Comparison of ENCODE assay signal across 22 mouse cellular contexts in the genomic region with DNA sequence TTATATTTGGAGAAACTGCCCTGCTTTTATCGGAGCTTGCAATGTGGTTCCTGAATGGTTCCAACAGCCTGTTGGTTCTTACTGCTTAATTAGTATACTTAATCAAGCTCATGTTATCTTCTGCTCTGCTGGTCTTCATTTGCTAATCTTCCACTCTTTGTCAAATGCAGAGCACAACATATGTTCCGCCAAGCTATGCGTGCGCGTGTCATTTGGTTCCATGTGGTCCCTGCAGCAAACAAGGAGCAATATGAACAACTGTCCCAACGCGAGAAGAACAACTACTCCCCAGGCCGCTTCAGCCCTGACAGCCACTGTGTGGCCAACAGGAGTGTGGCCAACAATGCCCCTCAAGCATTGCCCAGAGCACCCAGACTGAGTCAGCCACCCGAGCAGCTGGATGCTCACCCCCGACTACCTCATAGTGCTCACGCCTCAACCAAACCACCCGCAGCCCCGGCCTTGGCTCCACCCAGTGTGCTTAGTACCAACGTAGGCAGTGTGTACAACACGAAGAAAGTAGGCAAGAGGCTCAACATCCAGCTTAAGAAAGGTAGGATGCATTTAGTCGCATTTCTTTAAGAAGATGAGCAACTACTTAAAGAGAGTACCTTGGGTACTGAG.
DNase-seq lines count a peak whose midpoint lies in the region; ATAC-seq and TF ChIP-seq lines count a peak whose summit lies in the region.
"Had no signal": no experiment of that assay in that cellular context is flagged by ENCODE, and none has a peak within 500 bp of the region (broad histone marks: within the 10 kb centered on the region; RNA-seq: fewer than 3 reads in every experiment).

No protein-coding gene starts in this region.

- ATAC-seq in forebrain, embryonic 16.5 days: peak; percentile 45; the same call in 1 of the 2 replicates
- no peak for ATAC-seq in forebrain, embryonic 12.5 days (ENCODE audit: low FRiP score)
- ATAC-seq in midbrain, embryonic 11.5 days (ENCODE audit: low FRiP score): no peak
- ATAC-seq in midbrain, embryonic 13.5 days: no peak
- ATAC-seq in megakaryocyte, adult 5-6 weeks (ENCODE audit: poor library complexity, severe bottlenecking): peak; percentile 30; the same call in 1 of the 2 replicates
- ATAC-seq in frontal cortex, adult (ENCODE audit: low TSS enrichment): no peak
- ATAC-seq: CD4-positive, CD25-positive, alpha-beta regulatory T cell, adult 4 months; hindbrain, postnatal 0 days had no signal

- TF ChIP-seq CTCF in kidney, adult 2 months (conservative IDR thresholded peaks at IDR 0.05; ENCODE audit: insufficient read depth, insufficient read length, low read depth, low read length): no peak

- H3K4me3 ChIP-seq in forebrain, embryonic 16.5 days (replicated peaks; ENCODE audit: low read length): no peak overlapping the region
- H3K4me3 ChIP-seq in forebrain, embryonic 12.5 days (replicated peaks): no peak overlapping the region
- H3K4me3 ChIP-seq in midbrain, embryonic 11.5 days (ENCODE audit: low read depth, low read length): no peak overlapping the region
- H3K4me3 ChIP-seq in midbrain, embryonic 13.5 days (replicated peaks): no peak overlapping the region
- H3K4me3 ChIP-seq in kidney, adult 2 months (ENCODE audit: insufficient read depth, low read depth, low read length): no peak overlapping the region
- H3K4me3 ChIP-seq: embryonic facial prominence, embryonic 12.5 days; heart, adult 2 months; heart, embryonic 13.5 days; hindbrain, embryonic 12.5 days had no signal

- WGBS in forebrain, embryonic 16.5 days: 76% methylated on average over 16 of the region's 16 CpGs
- 92% methylated on average over 16 of the region's 16 CpGs for WGBS in forebrain, embryonic 12.5 days
- WGBS in midbrain, embryonic 11.5 days: 94% methylated on average over 16 of the region's 16 CpGs
- WGBS in midbrain, embryonic 13.5 days: 94% methylated on average over 16 of the region's 16 CpGs
- WGBS in kidney, adult 2 months: 95% methylated on average over 16 of the region's 16 CpGs

- H3K36me3 ChIP-seq in forebrain, embryonic 16.5 days (ENCODE audit: control insufficient read depth, insufficient read depth): no peaks in the 10 kb centered on the region
- H3K36me3 ChIP-seq in forebrain, embryonic 12.5 days (replicated peaks): peaks cover 8% of the 10 kb centered on the region
- no peaks in the 10 kb centered on the region; the same call in 1 of the 2 replicates for H3K36me3 ChIP-seq in midbrain, embryonic 11.5 days (ENCODE audit: control insufficient read depth, insufficient read depth, low read length)
- H3K36me3 ChIP-seq in midbrain, embryonic 13.5 days: peaks cover 18% of the 10 kb centered on the region; the same call in 1 of the 2 replicates
- H3K36me3 ChIP-seq in kidney, adult 2 months (ENCODE audit: control insufficient read depth, insufficient read depth, low read length): no peaks in the 10 kb centered on the region
- H3K36me3 ChIP-seq: G1E had no signal

- no peaks in the 10 kb centered on the region for H3K4me1 ChIP-seq in forebrain, embryonic 16.5 days (replicated peaks; ENCODE audit: control insufficient read depth, insufficient read depth, low read length)
- H3K4me1 ChIP-seq in forebrain, embryonic 12.5 days: no peaks in the 10 kb centered on the region
- no peaks in the 10 kb centered on the region for H3K4me1 ChIP-seq in midbrain, embryonic 11.5 days (ENCODE audit: control insufficient read depth, insufficient read depth, low read length)
- no peaks in the 10 kb centered on the region for H3K4me1 ChIP-seq in midbrain, embryonic 13.5 days (replicated peaks)
- no peaks in the 10 kb centered on the region for H3K4me1 ChIP-seq in kidney, adult 2 months (ENCODE audit: control insufficient read depth, insufficient read depth, low read length)
- H3K4me1 ChIP-seq: embryonic facial prominence, embryonic 12.5 days; hindbrain, embryonic 12.5 days had no signal

- no peaks in the 10 kb centered on the region for H3K27me3 ChIP-seq in forebrain, embryonic 16.5 days (replicated peaks; ENCODE audit: control insufficient read depth, insufficient read depth, low read length)
- no peaks in the 10 kb centered on the region for H3K27me3 ChIP-seq in forebrain, embryonic 12.5 days
- H3K27me3 ChIP-seq in midbrain, embryonic 11.5 days (ENCODE audit: control insufficient read depth, insufficient read depth, low read length): no peaks in the 10 kb centered on the region
- no peaks in the 10 kb centered on the region for H3K27me3 ChIP-seq in midbrain, embryonic 13.5 days
- H3K27me3 ChIP-seq in kidney, adult 2 months (replicated peaks; ENCODE audit: control insufficient read depth, insufficient read depth, low read length): no peaks in the 10 kb centered on the region
- H3K27me3 ChIP-seq: embryonic facial prominence, embryonic 12.5 days; heart, embryonic 13.5 days; hindbrain, embryonic 12.5 days had no signal

- TF ChIP-seq POLR2A in kidney, adult 2 months (IDR thresholded peaks at IDR 0.05; ENCODE audit: low read depth, low read length): no peak

- no peak overlapping the region for H3K4me2 ChIP-seq in forebrain, embryonic 16.5 days (ENCODE audit: low read length)
- H3K4me2 ChIP-seq in forebrain, embryonic 12.5 days: no peak overlapping the region
- no peak overlapping the region for H3K4me2 ChIP-seq in midbrain, embryonic 11.5 days
- no peak overlapping the region for H3K4me2 ChIP-seq in midbrain, embryonic 13.5 days (replicated peaks)
- H3K4me2 ChIP-seq: embryonic facial prominence, embryonic 12.5 days; heart, embryonic 13.5 days; hindbrain, embryonic 12.5 days had no signal

- H3K9me3 ChIP-seq in forebrain, embryonic 16.5 days (ENCODE audit: control insufficient read depth, low read length): no peaks in the 10 kb centered on the region
- no peaks in the 10 kb centered on the region for H3K9me3 ChIP-seq in forebrain, embryonic 12.5 days
- H3K9me3 ChIP-seq in midbrain, embryonic 11.5 days (ENCODE audit: control insufficient read depth, low read length): no peaks in the 10 kb centered on the region
- no peaks in the 10 kb centered on the region for H3K9me3 ChIP-seq in midbrain, embryonic 13.5 days
- H3K9me3 ChIP-seq: embryonic facial prominence, embryonic 12.5 days; heart, embryonic 13.5 days; hindbrain, embryonic 12.5 days had no signal

- H3K9ac ChIP-seq in forebrain, embryonic 16.5 days (replicated peaks; ENCODE audit: low read depth, low read length): no peak overlapping the region
- H3K9ac ChIP-seq in forebrain, embryonic 12.5 days: no peak overlapping the region
- H3K9ac ChIP-seq in midbrain, embryonic 11.5 days (ENCODE audit: low read length): no peak overlapping the region
- no peak overlapping the region for H3K9ac ChIP-seq in midbrain, embryonic 13.5 days (replicated peaks)
- H3K9ac ChIP-seq: embryonic facial prominence, embryonic 12.5 days; heart, embryonic 13.5 days; hindbrain, embryonic 12.5 days had no signal

- H3K27ac ChIP-seq in forebrain, embryonic 16.5 days (ENCODE audit: low read length): 0 out of 2 replicates have a peak overlapping the region, but pooled peaks have one; percentile 0
- no peak overlapping the region for H3K27ac ChIP-seq in forebrain, embryonic 12.5 days
- H3K27ac ChIP-seq in midbrain, embryonic 11.5 days (ENCODE audit: low read depth, low read length): no peak overlapping the region
- H3K27ac ChIP-seq in midbrain, embryonic 13.5 days: no peak overlapping the region
- H3K27ac ChIP-seq in kidney, adult 2 months (ENCODE audit: insufficient read depth, low read depth, low read length): no peak overlapping the region
- H3K27ac ChIP-seq: embryonic facial prominence, embryonic 12.5 days; heart, adult 2 months; heart, embryonic 13.5 days; hindbrain, embryonic 12.5 days; hindbrain, postnatal 0 days had no signal

- DNase-seq in midbrain, embryonic 11.5 days (ENCODE audit: low spot score, missing footprints): peak; percentile 65
- no peak for DNase-seq in kidney, adult 2 months
- DNase-seq: adrenal gland, postnatal 10 days; B cell, adult 2 months; cerebellum, adult 11-12 months; cerebellum, adult 9-10 months; cerebellum, postnatal 25 days; gastrocnemius, postnatal 10 days; heart, adult 2 months; heart, postnatal 36 days; kidney, adult 11 months had no signal

Comparison
In these comparisons a context has a peak if more than half of its experiments do, and no peak if none do; other contexts are left out.
1. ATAC-seq: peak in forebrain, embryonic 16.5 days (single experiment) and megakaryocyte, adult 5-6 weeks (single experiment); none in forebrain, embryonic 12.5 days (single experiment), midbrain, embryonic 11.5 days (single experiment), midbrain, embryonic 13.5 days (single experiment) and frontal cortex, adult (single experiment).